Mouse (Mus musculus): ENCODE results near the gene Tmem235. TPM values are rescaled to one million over a fixed set of nuclear protein-coding genes. Genes with fewer than 3 reads are reported as not detected.

Tmem235 gene
- polyA plus RNA-seq, 1 experiment from 2014 or later: not detected

- DNase-seq (ENCODE audit: low spot score): peak; percentile 71
- H3K4me2 ChIP-seq (ENCODE audit: low read depth, low read length, severe bottlenecking): peak overlapping the region; percentile 59
These were observed 12.1 kb upstream of the Tmem235 start for GRCm38 (mm10) chr11:117848271-117848984.

GRCm38 (mm10) chr11:117848985-117849671 lies 11.4 kb upstream of the Tmem235 start, which contains the start of gene Birc5:
Gene Birc5 (plus strand): TSS chr11:117849251.
- peaks cover 10% of the 10 kb centered on the region; the same call in 1 of the 2 replicates for H3K36me3 ChIP-seq (ENCODE audit: control insufficient read depth, insufficient read depth, low read length)
- H3K27ac ChIP-seq (ENCODE audit: low read depth, low read length): peak within 1 kb of the TSS; percentile 92
- peak within 1 kb of the TSS; percentile 82 for H3K9ac ChIP-seq (ENCODE audit: low read length)
- H3K4me3 ChIP-seq (ENCODE audit: low read depth, low read length): peak within 1 kb of the TSS; percentile 76
- under 1% methylated on average over 51 of the region's 51 CpGs for WGBS
- no peaks in the 10 kb centered on the region for H3K27me3 ChIP-seq (ENCODE audit: control insufficient read depth, insufficient read depth, low read length)
- ATAC-seq (replicated peaks; ENCODE audit: low FRiP score) (peak; percentile 93), DNase-seq (ENCODE audit: low spot score) (peak; percentile 99)
- no peaks in the 10 kb centered on the region for H3K9me3 ChIP-seq (ENCODE audit: control insufficient read depth, low read length)
- peaks cover 5% of the 10 kb centered on the region for H3K4me1 ChIP-seq (replicated peaks; ENCODE audit: control insufficient read depth, insufficient read depth, low read length)
- H3K4me2 ChIP-seq (ENCODE audit: low read depth, low read length, severe bottlenecking): peak within 1 kb of the TSS; percentile 59

More at GRCm38 (mm10) chr11:117848271-117848984, 12.1 kb upstream of the Tmem235 start:
- H3K36me3 ChIP-seq (ENCODE audit: control insufficient read depth, insufficient read depth, low read length): peaks cover 10% of the 10 kb centered on the region; the same call in 1 of the 2 replicates
- peak; percentile 77 for ATAC-seq (replicated peaks; ENCODE audit: low FRiP score)
- no peaks in the 10 kb centered on the region for H3K9me3 ChIP-seq (ENCODE audit: control insufficient read depth, low read length)
- peaks cover 5% of the 10 kb centered on the region for H3K4me1 ChIP-seq (replicated peaks; ENCODE audit: control insufficient read depth, insufficient read depth, low read length)
- peak overlapping the region; percentile 92 for H3K27ac ChIP-seq (ENCODE audit: low read depth, low read length)
- H3K9ac ChIP-seq (ENCODE audit: low read length): peak overlapping the region; percentile 78
- no peaks in the 10 kb centered on the region for H3K27me3 ChIP-seq (ENCODE audit: control insufficient read depth, insufficient read depth, low read length)
- WGBS: 13% methylated on average over 19 of the region's 19 CpGs
- peak overlapping the region; percentile 76 for H3K4me3 ChIP-seq (ENCODE audit: low read depth, low read length)

GRCm38 (mm10) chr11:117852875-117853274 lies 7.7 kb upstream of the Tmem235 start:
- Histone ChIP-seq H3K27ac (ENCODE audit: low read depth, low read length) (no peak overlapping the region), H3K4me3 (ENCODE audit: low read depth, low read length) (no peak overlapping the region), H3K9me3 (ENCODE audit: control insufficient read depth, low read length) (no peaks in the 10 kb centered on the region), H3K4me2 (ENCODE audit: low read depth, low read length, severe bottlenecking) (no peak overlapping the region), H3K27me3 (ENCODE audit: control insufficient read depth, insufficient read depth, low read length) (no peaks in the 10 kb centered on the region), H3K9ac (ENCODE audit: low read length) (no peak overlapping the region), H3K36me3 (ENCODE audit: control insufficient read depth, insufficient read depth, low read length) (peaks cover 29% of the 10 kb centered on the region), H3K4me1 (replicated peaks; ENCODE audit: control insufficient read depth, insufficient read depth, low read length) (peaks cover 5% of the 10 kb centered on the region)
- no peak for ATAC-seq (replicated peaks; ENCODE audit: low FRiP score)
- WGBS: 88% methylated on average over 3 of the region's 3 CpGs
- no peak for DNase-seq (ENCODE audit: low spot score)

- no peak for DNase-seq (ENCODE audit: low spot score)
- H3K27ac ChIP-seq (ENCODE audit: low read depth, low read length): no peak overlapping the region
- no peak overlapping the region for H3K9ac ChIP-seq (ENCODE audit: low read length)
- no peak overlapping the region for H3K4me2 ChIP-seq (ENCODE audit: low read depth, low read length, severe bottlenecking)
- no peak overlapping the region for H3K4me3 ChIP-seq (ENCODE audit: low read depth, low read length)
- H3K36me3 ChIP-seq (ENCODE audit: control insufficient read depth, insufficient read depth, low read length): peaks cover 29% of the 10 kb centered on the region
- H3K27me3 ChIP-seq (ENCODE audit: control insufficient read depth, insufficient read depth, low read length): peaks cover under 1% of the 10 kb centered on the region; the same call in 1 of the 2 replicates
- H3K9me3 ChIP-seq (ENCODE audit: control insufficient read depth, low read length): no peaks in the 10 kb centered on the region
- no peak for ATAC-seq (replicated peaks; ENCODE audit: low FRiP score)
- peaks cover 5% of the 10 kb centered on the region for H3K4me1 ChIP-seq (replicated peaks; ENCODE audit: control insufficient read depth, insufficient read depth, low read length)
- 93% methylated on average over 9 of the region's 9 CpGs for WGBS
These were observed 6.3 kb upstream of the Tmem235 start for GRCm38 (mm10) chr11:117854241-117854640.

GRCm38 (mm10) chr11:117855360-117855759 lies 5.2 kb upstream of the Tmem235 start:
- H3K4me1 ChIP-seq (replicated peaks; ENCODE audit: control insufficient read depth, insufficient read depth, low read length): peaks cover 4% of the 10 kb centered on the region
- WGBS: 95% methylated on average over 5 of the region's 5 CpGs

GRCm38 (mm10) chr11:117855975-117856374 lies 4.6 kb upstream of the Tmem235 start:
- no peak overlapping the region for H3K4me2 ChIP-seq (ENCODE audit: low read depth, low read length, severe bottlenecking)
- H3K9ac ChIP-seq (ENCODE audit: low read length): no peak overlapping the region
- peaks cover 14% of the 10 kb centered on the region for H3K27me3 ChIP-seq (ENCODE audit: control insufficient read depth, insufficient read depth, low read length)
- 74% methylated on average over 1 of the region's 1 CpGs for WGBS
- no peak overlapping the region for H3K4me3 ChIP-seq (ENCODE audit: low read depth, low read length)
- ATAC-seq (replicated peaks; ENCODE audit: low FRiP score) (no peak), DNase-seq (ENCODE audit: low spot score) (no peak)
- peaks cover 29% of the 10 kb centered on the region for H3K36me3 ChIP-seq (ENCODE audit: control insufficient read depth, insufficient read depth, low read length)
- 0 out of 2 replicates have a peak, but pooled peaks cover 1% of the 10 kb centered on the region for H3K4me1 ChIP-seq (replicated peaks; ENCODE audit: control insufficient read depth, insufficient read depth, low read length)
- no peak overlapping the region for H3K27ac ChIP-seq (ENCODE audit: low read depth, low read length)
- no peaks in the 10 kb centered on the region for H3K9me3 ChIP-seq (ENCODE audit: control insufficient read depth, low read length)

More at GRCm38 (mm10) chr11:117855360-117855759, 5.2 kb upstream of the Tmem235 start:
- no peak for ATAC-seq (replicated peaks; ENCODE audit: low FRiP score)
- Histone ChIP-seq H3K27me3 (ENCODE audit: control insufficient read depth, insufficient read depth, low read length) (peaks cover 9% of the 10 kb centered on the region), H3K27ac (ENCODE audit: low read depth, low read length) (no peak overlapping the region), H3K4me3 (ENCODE audit: low read depth, low read length) (no peak overlapping the region), H3K9ac (ENCODE audit: low read length) (no peak overlapping the region), H3K36me3 (ENCODE audit: control insufficient read depth, insufficient read depth, low read length) (peaks cover 29% of the 10 kb centered on the region), H3K9me3 (ENCODE audit: control insufficient read depth, low read length) (no peaks in the 10 kb centered on the region), H3K4me2 (ENCODE audit: low read depth, low read length, severe bottlenecking) (no peak overlapping the region)
- no peak for DNase-seq (ENCODE audit: low spot score)

GRCm38 (mm10) chr11:117857462-117857861 lies 3.1 kb upstream of the Tmem235 start:
- ATAC-seq (replicated peaks; ENCODE audit: low FRiP score): no peak
- Histone ChIP-seq H3K4me3 (ENCODE audit: low read depth, low read length) (no peak overlapping the region), H3K9ac (ENCODE audit: low read length) (no peak overlapping the region), H3K27me3 (ENCODE audit: control insufficient read depth, insufficient read depth, low read length) (peaks cover 21% of the 10 kb centered on the region), H3K4me1 (replicated peaks; ENCODE audit: control insufficient read depth, insufficient read depth, low read length) (0 out of 2 replicates have a peak, but pooled peaks cover 1% of the 10 kb centered on the region), H3K27ac (ENCODE audit: low read depth, low read length) (no peak overlapping the region), H3K4me2 (ENCODE audit: low read depth, low read length, severe bottlenecking) (no peak overlapping the region), H3K36me3 (ENCODE audit: control insufficient read depth, insufficient read depth, low read length) (peaks cover 28% of the 10 kb centered on the region), H3K9me3 (ENCODE audit: control insufficient read depth, low read length) (no peaks in the 10 kb centered on the region)
- WGBS: 97% methylated on average over 10 of the region's 10 CpGs
- no peak for DNase-seq (ENCODE audit: low spot score)

GRCm38 (mm10) chr11:117858392-117858791 lies 2.2 kb upstream of the Tmem235 start:
- DNase-seq (ENCODE audit: low spot score) (no peak), ATAC-seq (replicated peaks; ENCODE audit: low FRiP score) (no peak)
- Histone ChIP-seq H3K27ac (ENCODE audit: low read depth, low read length) (no peak overlapping the region), H3K9me3 (ENCODE audit: control insufficient read depth, low read length) (no peaks in the 10 kb centered on the region), H3K9ac (ENCODE audit: low read length) (no peak overlapping the region), H3K36me3 (ENCODE audit: control insufficient read depth, insufficient read depth, low read length) (peaks cover 19% of the 10 kb centered on the region), H3K4me3 (ENCODE audit: low read depth, low read length) (no peak overlapping the region), H3K4me1 (replicated peaks; ENCODE audit: control insufficient read depth, insufficient read depth, low read length) (peaks cover 5% of the 10 kb centered on the region; the same call in 1 of the 2 replicates), H3K4me2 (ENCODE audit: low read depth, low read length, severe bottlenecking) (no peak overlapping the region), H3K27me3 (ENCODE audit: control insufficient read depth, insufficient read depth, low read length) (peaks cover 22% of the 10 kb centered on the region)
- WGBS: 59% methylated on average over 3 of the region's 3 CpGs
